Mouse (Mus musculus): ENCODE data around the gene Nlrc5.

GRCm38 (mm10) chr8:94561256-94561655 is 127.1 kb downstream of the Nlrc5 start:
- TF ChIP-seq CTCF (IDR thresholded peaks at IDR 0.05; ENCODE audit: borderline replicate concordance, control insufficient read depth, extremely low read depth, insufficient read depth, low read length, poor library complexity) = no peak
- no peak for TF ChIP-seq POLR2A (IDR thresholded peaks at IDR 0.05; ENCODE audit: control insufficient read depth, extremely low read depth, insufficient read depth, low read length, poor library complexity)

All from thymus, adult 2 months (tissue).